Mouse (Mus musculus) MEL-GATA-1-ER (cell line): ENCODE results near the gene Atxn7l3b.

Experiments
- DNase-seq: peaks from one replicate; pipeline ENCODE4 v3.0.0-alpha.2; 2012; ENCODE audit warnings: low read depth; ENCODE audit errors: extremely low read depth

Atxn7l3b gene

DNA sequence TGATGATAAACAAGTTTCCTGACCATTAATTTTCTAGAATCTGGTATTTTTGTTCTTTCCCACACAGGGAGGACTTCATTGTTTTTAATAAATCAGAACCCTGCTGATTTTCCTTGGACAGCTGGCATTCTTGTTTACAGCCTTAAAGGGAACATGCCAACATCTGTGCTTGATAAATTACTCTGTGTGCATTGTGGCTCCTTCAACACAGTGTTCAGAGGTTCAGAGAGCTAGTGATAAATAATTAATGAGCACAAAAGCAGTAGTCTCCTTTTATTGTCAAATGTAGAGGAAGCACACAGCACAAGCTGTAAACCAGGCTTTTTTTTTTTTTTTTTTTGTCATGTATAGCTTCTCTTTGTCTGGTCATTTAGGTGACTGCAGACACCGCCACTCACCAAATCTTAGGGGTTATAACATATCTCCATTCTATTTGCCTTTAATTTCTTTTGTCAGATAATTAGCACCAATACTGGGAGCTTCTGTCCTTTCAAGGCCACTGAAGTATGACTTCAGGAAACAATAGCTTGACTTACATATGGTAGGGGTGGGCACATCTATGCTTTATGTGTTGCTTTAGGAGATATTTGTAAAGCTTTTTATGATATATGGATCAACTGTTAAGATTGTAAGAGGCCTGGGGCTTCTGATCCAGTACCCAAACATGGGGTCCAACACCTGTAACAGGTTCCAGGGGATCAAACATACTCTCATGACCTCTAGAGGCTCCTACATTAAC is 52.0 kb downstream of the Atxn7l3b start:
- no peak for DNase-seq
